Mouse (Mus musculus): ENCODE measurements at regions not wholly inside any gene's neighbourhood (a gene's known extent, or its start where the extent isn't known, plus 50 kb on each side); places are given as distances from the start of the nearest gene placed in this dataset.
A peak's percentile ranks its signal among the peaks of the same experiment; 100 is the strongest.

GRCm38 (mm10) chr11:114570076-114570475 is 98.2 kb upstream of the Rpl38 start:
- no peak for DNase-seq (ENCODE audit: low spot score)
- H3K9me3 ChIP-seq (replicated peaks): no peaks in the 10 kb centered on the region
- H3K27me3 ChIP-seq (ENCODE audit: low read depth, poor library complexity, severe bottlenecking): peaks cover 22% of the 10 kb centered on the region; the same call in 1 of the 2 replicates
- H3K27ac ChIP-seq: no peak overlapping the region
- H3K36me3 ChIP-seq: no peaks in the 10 kb centered on the region
- 97% methylated on average over 5 of the region's 5 CpGs for WGBS
- H3K4me3 ChIP-seq: no peak overlapping the region
- H3K4me1 ChIP-seq: peaks cover 40% of the 10 kb centered on the region

- peaks cover 22% of the 10 kb centered on the region; the same call in 1 of the 2 replicates for H3K27me3 ChIP-seq (ENCODE audit: low read depth, poor library complexity, severe bottlenecking)
- 6% methylated on average over 21 of the region's 21 CpGs for WGBS
These were observed 100.2 kb upstream of the Rpl38 start for GRCm38 (mm10) chr11:114567814-114568800.

GRCm38 (mm10) chr11:114567045-114567780 is 101.1 kb upstream of the Rpl38 start:
- no peaks in the 10 kb centered on the region for H3K9me3 ChIP-seq (replicated peaks)
- H3K4me3 ChIP-seq: peak overlapping the region; percentile 35
- peak; percentile 55 for DNase-seq (ENCODE audit: low spot score)
- peaks cover 40% of the 10 kb centered on the region for H3K4me1 ChIP-seq
- 3% methylated on average over 20 of the region's 20 CpGs for WGBS
- H3K27ac ChIP-seq: peak overlapping the region; percentile 75
- H3K36me3 ChIP-seq: no peaks in the 10 kb centered on the region
- peaks cover 22% of the 10 kb centered on the region; the same call in 1 of the 2 replicates for H3K27me3 ChIP-seq (ENCODE audit: low read depth, poor library complexity, severe bottlenecking)

More at GRCm38 (mm10) chr11:114567814-114568800, 100.2 kb upstream of the Rpl38 start:
- no peak for DNase-seq (ENCODE audit: low spot score)
- Histone ChIP-seq H3K4me1 (peaks cover 40% of the 10 kb centered on the region), H3K36me3 (no peaks in the 10 kb centered on the region), H3K9me3 (replicated peaks) (no peaks in the 10 kb centered on the region), H3K27ac (peak overlapping the region; percentile 75), H3K4me3 (peak overlapping the region; percentile 35)

DNA sequence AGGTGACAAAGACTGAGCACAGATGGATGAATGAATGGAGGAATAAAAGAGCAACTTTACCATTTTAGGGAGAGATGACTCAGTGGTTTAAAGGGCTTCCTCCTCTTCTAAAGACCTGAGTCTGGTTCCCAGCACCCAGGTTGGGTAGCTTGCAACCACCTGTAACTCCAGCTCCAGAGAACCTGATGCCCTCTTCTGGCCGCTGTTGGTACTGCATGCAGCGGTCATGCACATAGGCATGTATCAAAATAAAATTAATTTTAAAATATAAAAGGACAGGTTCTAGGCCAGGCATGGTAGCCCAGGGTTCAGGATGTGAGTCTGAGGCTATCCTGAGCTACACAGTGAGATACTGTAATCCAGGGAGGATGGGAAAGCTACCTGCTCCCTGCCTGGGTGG is 103.4 kb upstream of the Rpl38 start:
- no peak overlapping the region for H3K4me3 ChIP-seq
- H3K27me3 ChIP-seq (ENCODE audit: low read depth, poor library complexity, severe bottlenecking): peaks cover 23% of the 10 kb centered on the region
- H3K9me3 ChIP-seq (replicated peaks): no peaks in the 10 kb centered on the region
- no peak for DNase-seq (ENCODE audit: low spot score)
- H3K27ac ChIP-seq: no peak overlapping the region
- peaks cover 45% of the 10 kb centered on the region for H3K4me1 ChIP-seq
- 95% methylated on average over 2 of the region's 2 CpGs for WGBS
- H3K36me3 ChIP-seq: no peaks in the 10 kb centered on the region

GRCm38 (mm10) chr11:114563172-114563571 is 105.2 kb upstream of the Rpl38 start:
- Histone ChIP-seq H3K4me3 (no peak overlapping the region), H3K4me1 (peaks cover 46% of the 10 kb centered on the region), H3K36me3 (no peaks in the 10 kb centered on the region), H3K9me3 (replicated peaks) (no peaks in the 10 kb centered on the region), H3K27ac (no peak overlapping the region), H3K27me3 (ENCODE audit: low read depth, poor library complexity, severe bottlenecking) (peaks cover 25% of the 10 kb centered on the region)
- no peak for DNase-seq (ENCODE audit: low spot score)
- WGBS: 83% methylated on average over 9 of the region's 9 CpGs

- 0 out of 2 replicates have a peak, but pooled peaks cover 2% of the 10 kb centered on the region for H3K27me3 ChIP-seq (ENCODE audit: low read depth, poor library complexity, severe bottlenecking)
- H3K4me1 ChIP-seq: peaks cover 19% of the 10 kb centered on the region
- 63% methylated on average over 5 of the region's 5 CpGs for WGBS
- no peak overlapping the region for H3K4me3 ChIP-seq
- H3K27ac ChIP-seq: peak overlapping the region; percentile 79
- H3K36me3 ChIP-seq: no peaks in the 10 kb centered on the region
- H3K9me3 ChIP-seq (replicated peaks): no peaks in the 10 kb centered on the region
- no peak for DNase-seq (ENCODE audit: low spot score)
These were observed 113.7 kb upstream of the Rpl38 start for GRCm38 (mm10) chr11:114554576-114554975.

DNA sequence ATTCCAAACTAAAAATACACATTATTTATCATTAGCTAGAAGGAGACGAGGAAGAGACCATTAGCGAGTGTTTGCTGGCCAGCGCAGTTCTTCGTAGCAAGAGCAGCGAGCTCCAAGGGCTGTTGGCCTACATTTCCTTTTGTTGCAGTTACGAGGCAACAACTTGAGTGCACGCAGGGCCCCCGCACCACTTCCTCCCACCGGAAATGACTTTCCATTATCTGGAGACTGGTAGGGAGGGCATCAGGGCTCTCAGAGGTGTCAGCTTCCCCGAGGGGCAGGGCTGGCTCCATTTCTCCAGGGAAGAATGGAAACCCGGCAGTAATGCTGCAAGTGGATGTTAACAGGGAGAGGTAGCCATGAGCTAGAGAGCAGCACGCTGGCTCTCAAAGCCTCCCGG is 114.3 kb upstream of the Rpl38 start:
- Histone ChIP-seq H3K27me3 (ENCODE audit: low read depth, poor library complexity, severe bottlenecking) (no peaks in the 10 kb centered on the region), H3K9me3 (replicated peaks) (no peaks in the 10 kb centered on the region), H3K36me3 (no peaks in the 10 kb centered on the region), H3K4me3 (no peak overlapping the region), H3K27ac (peak overlapping the region; percentile 79), H3K4me1 (peaks cover 15% of the 10 kb centered on the region)
- 43% methylated on average over 13 of the region's 13 CpGs for WGBS
- DNase-seq (ENCODE audit: low spot score): peak; percentile 54

GRCm38 (mm10) chr11:114552176-114552575 is 116.1 kb upstream of the Rpl38 start:
- no peak overlapping the region for H3K27ac ChIP-seq
- no peaks in the 10 kb centered on the region for H3K27me3 ChIP-seq (ENCODE audit: low read depth, poor library complexity, severe bottlenecking)
- WGBS: 87% methylated on average over 7 of the region's 7 CpGs
- no peaks in the 10 kb centered on the region for H3K9me3 ChIP-seq (replicated peaks)
- H3K36me3 ChIP-seq: no peaks in the 10 kb centered on the region
- no peak for DNase-seq (ENCODE audit: low spot score)
- peaks cover 15% of the 10 kb centered on the region for H3K4me1 ChIP-seq
- H3K4me3 ChIP-seq: no peak overlapping the region

- Histone ChIP-seq H3K27ac (no peak overlapping the region), H3K9me3 (replicated peaks) (no peaks in the 10 kb centered on the region), H3K36me3 (no peaks in the 10 kb centered on the region), H3K27me3 (ENCODE audit: low read depth, poor library complexity, severe bottlenecking) (no peaks in the 10 kb centered on the region), H3K4me1 (peaks cover 15% of the 10 kb centered on the region), H3K4me3 (no peak overlapping the region)
- no peak for DNase-seq (ENCODE audit: low spot score)
- WGBS: 91% methylated on average over 4 of the region's 4 CpGs
These were observed 117.1 kb upstream of the Rpl38 start for GRCm38 (mm10) chr11:114551262-114551661.

DNA sequence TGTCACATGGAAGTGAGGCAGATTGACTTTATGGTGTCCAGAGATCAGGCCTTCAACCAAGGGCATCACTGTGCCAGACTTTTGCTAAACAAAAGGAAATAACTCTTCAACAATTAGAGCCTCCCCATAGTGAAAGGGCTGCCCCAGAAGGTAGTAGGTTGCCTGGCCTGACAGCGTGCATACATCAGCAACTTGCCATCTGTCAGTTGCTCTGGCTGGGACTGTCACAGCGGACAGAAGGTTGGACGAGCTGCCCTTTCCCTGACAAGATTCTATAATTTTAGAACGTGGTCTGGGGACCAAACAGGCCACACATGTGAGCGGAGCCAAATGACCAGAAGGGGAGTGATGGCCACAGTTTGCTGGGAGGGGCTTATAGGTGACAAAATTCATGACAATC is 119.7 kb upstream of the Rpl38 start:
- H3K27ac ChIP-seq: no peak overlapping the region
- no peaks in the 10 kb centered on the region for H3K27me3 ChIP-seq (ENCODE audit: low read depth, poor library complexity, severe bottlenecking)
- peaks cover 23% of the 10 kb centered on the region for H3K4me1 ChIP-seq
- H3K4me3 ChIP-seq: no peak overlapping the region
- no peak for DNase-seq (ENCODE audit: low spot score)
- no peaks in the 10 kb centered on the region for H3K9me3 ChIP-seq (replicated peaks)
- 78% methylated on average over 5 of the region's 5 CpGs for WGBS
- no peaks in the 10 kb centered on the region for H3K36me3 ChIP-seq

GRCm38 (mm10) chr11:114544212-114544611 is 124.1 kb upstream of the Rpl38 start:
- H3K36me3 ChIP-seq: no peaks in the 10 kb centered on the region
- H3K4me3 ChIP-seq: no peak overlapping the region
- no peaks in the 10 kb centered on the region for H3K9me3 ChIP-seq (replicated peaks)
- WGBS: 51% methylated on average over 3 of the region's 3 CpGs
- DNase-seq (ENCODE audit: low spot score): no peak
- H3K27me3 ChIP-seq (ENCODE audit: low read depth, poor library complexity, severe bottlenecking): no peaks in the 10 kb centered on the region
- peaks cover 35% of the 10 kb centered on the region for H3K4me1 ChIP-seq
- H3K27ac ChIP-seq: no peak overlapping the region

- H3K4me3 ChIP-seq: no peak overlapping the region
- H3K36me3 ChIP-seq: no peaks in the 10 kb centered on the region
- no peaks in the 10 kb centered on the region; the same call in 1 of the 2 replicates for H3K27me3 ChIP-seq (ENCODE audit: low read depth, poor library complexity, severe bottlenecking)
- peaks cover 38% of the 10 kb centered on the region for H3K4me1 ChIP-seq
- no peaks in the 10 kb centered on the region for H3K9me3 ChIP-seq (replicated peaks)
- WGBS: 58% methylated on average over 8 of the region's 8 CpGs
- H3K27ac ChIP-seq: peak overlapping the region; percentile 42; the same call in 1 of the 2 replicates
- DNase-seq (ENCODE audit: low spot score): no peak
These were observed 126.2 kb upstream of the Rpl38 start for GRCm38 (mm10) chr11:114542167-114542566.

DNA sequence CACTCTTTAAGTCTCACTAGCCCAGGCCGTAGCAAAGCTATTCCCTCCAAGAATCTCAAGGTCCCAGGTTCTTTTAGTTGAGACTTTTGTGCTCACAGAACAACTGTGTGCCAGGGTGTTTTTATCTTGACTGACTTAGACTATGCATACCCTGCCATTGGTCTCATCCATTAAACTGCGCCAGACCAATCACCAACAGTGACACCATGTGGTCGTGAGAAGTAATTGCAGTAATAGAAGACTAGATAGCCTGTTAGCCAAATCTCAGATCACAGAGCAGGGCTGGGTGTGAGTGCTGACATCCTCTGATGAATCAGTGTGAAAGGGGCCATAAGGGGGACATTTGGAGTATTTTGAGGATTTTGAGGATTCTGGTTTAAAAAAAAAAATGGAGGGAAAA is 127.8 kb upstream of the Rpl38 start:
- no peaks in the 10 kb centered on the region; the same call in 1 of the 2 replicates for H3K27me3 ChIP-seq (ENCODE audit: low read depth, poor library complexity, severe bottlenecking)
- no peak overlapping the region for H3K27ac ChIP-seq
- 77% methylated on average over 3 of the region's 3 CpGs for whole genome bisulfite sequencing
- no peaks in the 10 kb centered on the region for H3K36me3 ChIP-seq
- no peaks in the 10 kb centered on the region for H3K9me3 ChIP-seq (replicated peaks)
- H3K4me1 ChIP-seq: peaks cover 44% of the 10 kb centered on the region
- H3K4me3 ChIP-seq: no peak overlapping the region
- no peak for DNase-seq (ENCODE audit: low spot score)
